Mouse (Mus musculus): Measurements from ENCODE around the gene Sytl5. TPM values are rescaled to one million over a fixed set of nuclear protein-coding genes. Genes with fewer than 3 reads are reported as not detected.

Gene Sytl5
- polyA plus RNA-seq, 1 experiment from 2014 or later = 0.88 TPM

DNA sequence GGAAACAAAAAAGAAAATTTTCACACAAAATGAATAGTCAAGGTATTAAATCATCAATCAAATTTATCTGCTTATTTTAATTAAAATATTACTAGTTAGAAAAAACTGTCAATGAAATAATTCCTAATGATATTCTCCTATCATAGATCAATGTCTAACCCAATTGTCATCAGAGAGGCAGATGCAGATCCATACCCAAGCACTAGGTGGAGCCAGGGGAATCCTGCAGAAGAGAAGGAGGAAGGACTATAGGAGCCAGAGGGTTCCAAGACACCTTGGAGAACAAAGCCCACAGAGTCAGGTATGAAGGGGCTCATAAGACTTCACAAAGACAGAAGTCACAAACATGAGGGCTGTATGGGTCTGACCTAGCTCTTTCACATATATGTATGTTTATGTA lies 149.2 kb downstream of the Sytl5 start:
- Histone ChIP-seq H3K4me1 (no peaks in the 10 kb centered on the region), H3K4me2 (replicated peaks) (no peak overlapping the region), H3K27ac (no peak overlapping the region), H3K9me3 (no peaks in the 10 kb centered on the region), H3K27me3 (no peaks in the 10 kb centered on the region), H3K36me3 (no peaks in the 10 kb centered on the region), H3K9ac (no peak overlapping the region), H3K4me3 (no peak overlapping the region)
- no peak for ATAC-seq (ENCODE audit: insufficient number of reproducible peaks, insufficient read depth, low FRiP score, low TSS enrichment)

Other genes with a start within 250 kb of the Sytl5 start
- 22.6 and 23.0 TPM in 2 replicates for gene Dynlt3, start 222.6 kb upstream of the Sytl5 start, polyA plus RNA-seq (2016; fragmentation: Nextera tagmentation; extraction: Ambion mirVana)
- not detected in 2 replicates for gene Hypm, start 38.7 kb upstream of the Sytl5 start, polyA plus RNA-seq (2016; fragmentation: Nextera tagmentation; extraction: Ambion mirVana)
- gene H2al3, start 35.9 kb upstream of the Sytl5 start, polyA plus RNA-seq (2016; fragmentation: Nextera tagmentation; extraction: Ambion mirVana) = not detected in 2 replicates
- 18.9 and 21.2 TPM in 2 replicates for gene Srpx, start 232.1 kb downstream of the Sytl5 start, polyA plus RNA-seq (2016; fragmentation: Nextera tagmentation; extraction: Ambion mirVana)

All from embryonic facial prominence, embryonic 12.5 days (tissue).